Mouse (Mus musculus) brain, embryonic 14.5 days (tissue): ENCODE measurements around the gene Tbxas1. TPM values are rescaled to one million over a fixed set of nuclear protein-coding genes. Genes with fewer than 3 reads are reported as not detected.
A peak's percentile ranks its signal among the peaks of the same experiment; 100 is the strongest.

ENCODE experiments used
- DNase-seq: peaks from one replicate; pipeline ENCODE4 v3.0.0-alpha.2; 2011; ENCODE audit warnings: low read depth
- CTCF ChIP-seq: fragments of 200-500 bp; IDR thresholded peaks from 2 replicates; pipeline ENCODE4 v1.5.1; 2012; ENCODE audit warnings: inconsistent platforms, mild to moderate bottlenecking, moderate library complexity, borderline replicate concordance; ENCODE audit not compliant: insufficient read depth, insufficient read length; ENCODE audit errors: extremely low read depth
- POLR2A ChIP-seq: fragments of 200-500 bp; IDR thresholded peaks from 2 replicates; pipeline ENCODE4 v1.6.1; 2012; ENCODE audit warnings: mild to moderate bottlenecking, inconsistent platforms, borderline replicate concordance; ENCODE audit not compliant: poor library complexity, insufficient read depth, insufficient read length, severe bottlenecking; ENCODE audit errors: extremely low read depth
- polyA plus RNA-seq: library from polyadenylated mRNA; depleted of rRNA; stranded (reverse); fragments of >200 nt; gene quantifications from 2 replicates; pipeline ENCODE4 v1.2.3, GENCODE M21; 2012

The Tbxas1 gene
- polyA plus RNA-seq, 1 experiment: 0.93 TPM

DNA sequence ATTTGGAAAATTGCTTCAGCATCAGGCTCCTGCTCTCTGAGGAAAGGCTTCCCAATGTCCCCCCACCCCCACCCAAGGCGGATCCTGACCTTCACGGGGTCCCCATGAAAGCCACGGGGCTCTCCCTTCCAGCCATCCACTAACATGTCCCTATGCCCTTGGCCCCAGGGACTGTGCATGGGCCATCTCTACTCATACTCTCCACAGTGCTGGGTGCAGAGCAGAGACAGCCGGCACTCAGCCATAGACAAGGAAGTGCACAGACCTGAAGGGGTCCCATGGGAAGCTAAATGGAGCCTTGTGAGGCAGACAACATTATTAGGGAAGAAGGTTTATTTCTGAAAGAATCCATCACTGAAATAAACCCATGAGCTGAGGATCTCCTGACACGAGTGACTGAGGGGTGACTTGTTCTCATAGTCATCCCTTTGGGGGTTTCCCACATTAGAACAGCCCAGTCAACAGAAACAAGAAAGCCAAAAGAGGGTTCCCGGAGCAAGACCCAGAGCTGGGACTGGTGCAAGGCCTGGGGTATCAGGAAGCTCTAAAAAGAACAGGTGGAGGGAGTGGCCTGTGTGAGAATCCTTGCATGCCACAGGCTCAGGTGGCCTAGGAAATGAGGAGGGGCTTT lies 179.8 kb downstream of the Tbxas1 start:
- TF ChIP-seq CTCF (no peak), POLR2A (no peak)
- no peak for DNase-seq

DNA sequence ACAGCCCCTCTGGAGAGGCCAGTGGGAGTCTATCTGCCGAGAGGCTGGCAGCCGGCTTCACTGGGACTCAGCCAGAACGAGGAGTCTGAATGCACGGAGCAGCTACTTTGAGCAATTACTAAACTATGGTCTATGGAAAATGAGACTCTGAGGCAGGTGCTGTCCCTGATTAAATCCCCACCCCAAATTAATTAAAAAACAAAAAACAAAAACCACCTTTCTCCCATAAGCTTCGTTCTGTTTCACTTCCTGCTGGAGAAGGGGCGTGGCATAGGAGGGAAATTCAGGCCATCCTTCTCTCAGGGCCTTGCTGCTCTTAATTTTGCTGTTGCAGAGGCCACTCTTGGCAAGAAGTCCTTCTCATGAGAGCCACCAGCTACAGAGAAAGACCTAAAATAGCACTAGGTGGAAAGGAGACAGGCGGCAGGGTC lies 180.6 kb downstream of the Tbxas1 start:
- peak; percentile 57 for DNase-seq
- TF ChIP-seq CTCF: no peak
- TF ChIP-seq POLR2A: no peak

DNA sequence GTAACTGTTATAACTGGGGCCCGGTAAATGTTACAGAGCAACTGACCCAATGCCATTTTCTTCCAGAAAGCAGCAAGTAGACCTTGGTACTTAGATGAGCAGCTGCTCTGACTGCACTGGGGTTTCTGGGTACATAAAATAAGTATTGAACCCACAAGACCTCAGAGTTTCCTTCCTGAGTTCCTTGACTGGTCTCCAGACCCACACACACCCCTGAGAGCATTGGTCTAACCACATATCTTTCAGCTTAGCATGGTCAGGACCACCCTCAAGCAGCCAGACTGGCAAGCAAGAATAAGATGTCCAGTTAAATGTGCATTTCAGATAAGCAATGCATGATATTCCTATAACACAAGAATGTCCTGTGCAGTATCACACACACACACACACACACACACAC lies 182.0 kb downstream of the Tbxas1 start:
- DNase-seq: no peak
- no peak for TF ChIP-seq CTCF
- no peak for TF ChIP-seq POLR2A

DNA sequence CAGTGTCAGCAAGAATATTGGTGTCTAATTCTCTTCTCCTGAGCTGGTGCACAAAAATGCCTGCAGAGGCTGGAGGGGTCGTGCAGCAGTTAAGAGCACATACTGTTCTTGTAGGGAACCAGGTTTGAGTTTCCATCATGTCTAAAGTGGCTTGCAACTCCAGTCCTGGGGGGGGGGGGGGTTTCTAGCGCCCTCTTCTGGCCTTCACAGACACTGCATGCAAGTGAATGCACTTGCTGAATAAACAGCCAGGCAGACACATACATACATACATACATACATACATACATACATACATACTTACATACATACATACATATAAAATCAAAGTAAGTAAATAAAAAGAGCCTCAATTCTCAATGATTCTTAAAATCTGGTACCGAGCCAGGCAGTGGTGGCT lies 183.2 kb downstream of the Tbxas1 start:
- no peak for DNase-seq

DNA sequence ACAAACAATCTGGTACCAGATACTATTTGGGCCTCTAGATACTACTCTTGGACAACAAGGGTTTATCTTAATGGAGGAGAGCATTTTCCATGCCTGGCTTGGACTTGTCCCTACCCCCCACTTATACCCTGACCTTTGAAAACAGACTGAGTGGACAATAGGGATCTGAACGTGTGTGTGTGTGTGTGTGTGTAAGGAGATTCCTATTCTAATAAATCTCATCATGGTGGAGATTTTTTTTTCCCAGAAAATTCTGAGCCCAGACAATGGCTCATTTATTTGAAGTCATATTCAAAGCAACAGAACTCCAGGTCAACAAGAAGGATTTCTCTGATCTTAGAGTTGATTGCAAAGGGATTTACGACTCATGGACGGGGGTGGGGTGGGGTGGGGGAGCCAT lies 183.7 kb downstream of the Tbxas1 start:
- DNase-seq: no peak
- TF ChIP-seq CTCF: no peak
- TF ChIP-seq POLR2A: no peak

More for the DNA sequence above, 183.2 kb downstream of the Tbxas1 start:
- TF ChIP-seq POLR2A (no peak), CTCF (peak; percentile 42; the same call in 1 of the 2 replicates)

DNA sequence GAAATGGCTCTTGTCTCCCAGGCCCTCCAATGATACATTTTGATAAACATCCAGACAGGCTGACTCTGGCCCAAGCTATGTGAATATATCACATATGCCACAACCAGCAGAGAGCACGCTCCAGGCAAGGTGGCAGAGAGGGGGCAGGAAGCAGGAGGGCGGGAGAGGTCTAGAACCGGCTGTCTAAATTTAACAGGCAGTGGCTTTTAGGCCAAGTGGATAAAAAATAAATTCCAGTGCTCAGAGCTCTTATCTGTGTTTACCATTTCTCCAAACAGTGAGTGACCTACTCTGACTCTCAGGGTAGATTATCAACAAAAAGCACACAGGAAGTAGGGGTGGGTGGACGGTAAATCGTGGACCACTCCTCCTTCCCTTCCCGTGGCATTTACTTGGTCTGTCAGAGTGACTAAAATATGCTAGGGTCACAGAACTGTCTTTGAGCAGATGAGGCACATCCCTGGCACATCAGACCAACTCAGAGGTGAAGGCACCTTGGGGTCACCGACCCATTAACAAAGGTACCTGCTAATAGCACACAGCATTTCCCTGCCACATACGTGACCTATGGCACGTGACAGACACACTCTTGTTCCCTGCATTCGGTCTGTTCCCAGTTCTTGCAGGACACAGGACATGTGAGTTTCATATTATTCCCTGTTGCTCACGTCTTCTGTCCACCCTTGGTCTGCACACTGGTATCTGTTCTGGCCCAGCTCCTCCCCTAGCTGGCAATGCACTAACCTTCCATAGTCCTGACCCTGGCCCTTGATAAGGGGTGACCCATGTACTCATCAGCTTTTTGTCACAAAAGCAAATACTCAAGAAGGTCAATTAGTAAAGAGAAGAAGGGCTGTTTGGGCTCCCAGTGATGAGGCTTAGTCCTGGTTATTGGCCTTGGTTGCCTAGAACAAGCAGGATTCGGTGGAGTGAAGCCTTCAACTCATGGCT lies 184.6 kb downstream of the Tbxas1 start:
- DNase-seq: no peak
- TF ChIP-seq CTCF (no peak), POLR2A (no peak)

DNA sequence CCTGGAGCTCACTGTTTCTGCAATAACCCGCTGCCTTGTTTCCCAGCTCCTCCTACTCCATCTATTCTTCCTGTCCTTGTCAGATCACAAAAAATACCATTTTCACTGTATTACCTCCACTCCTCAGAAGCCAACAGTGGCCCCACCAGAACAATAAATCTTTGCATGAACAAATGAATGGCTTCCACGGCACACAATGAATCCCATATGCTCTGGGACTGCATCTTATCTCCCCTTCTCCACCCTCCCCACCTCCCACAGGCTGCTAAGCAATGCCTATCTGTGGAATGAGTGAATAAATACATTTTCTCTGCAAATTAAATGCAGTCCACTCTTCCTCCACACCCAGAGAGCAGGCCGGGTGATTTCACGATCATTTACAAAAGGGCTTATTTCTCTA lies 186.0 kb downstream of the Tbxas1 start:
- TF ChIP-seq CTCF (no peak), POLR2A (no peak)
- DNase-seq: peak; percentile 44

DNA sequence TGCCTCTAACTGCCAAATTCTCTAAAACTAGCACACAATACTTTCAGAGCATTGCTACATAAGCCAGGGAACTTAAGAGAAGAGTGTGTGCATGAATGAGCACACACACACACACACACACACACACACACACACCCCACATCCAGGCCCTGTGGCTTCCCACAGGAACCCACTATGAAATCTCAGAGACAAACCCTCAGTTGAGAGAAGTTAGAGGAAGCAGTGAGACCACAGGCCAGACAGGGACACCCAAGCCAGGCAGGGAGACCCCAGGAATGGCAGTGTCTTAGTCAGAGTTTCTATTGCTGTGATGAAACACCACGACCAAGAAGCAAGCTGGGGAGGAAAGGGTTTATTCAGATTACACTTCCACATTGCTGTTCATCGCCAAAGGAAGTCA lies 188.3 kb downstream of the Tbxas1 start:
- no peak for DNase-seq
- TF ChIP-seq POLR2A (no peak), CTCF (no peak)

DNA sequence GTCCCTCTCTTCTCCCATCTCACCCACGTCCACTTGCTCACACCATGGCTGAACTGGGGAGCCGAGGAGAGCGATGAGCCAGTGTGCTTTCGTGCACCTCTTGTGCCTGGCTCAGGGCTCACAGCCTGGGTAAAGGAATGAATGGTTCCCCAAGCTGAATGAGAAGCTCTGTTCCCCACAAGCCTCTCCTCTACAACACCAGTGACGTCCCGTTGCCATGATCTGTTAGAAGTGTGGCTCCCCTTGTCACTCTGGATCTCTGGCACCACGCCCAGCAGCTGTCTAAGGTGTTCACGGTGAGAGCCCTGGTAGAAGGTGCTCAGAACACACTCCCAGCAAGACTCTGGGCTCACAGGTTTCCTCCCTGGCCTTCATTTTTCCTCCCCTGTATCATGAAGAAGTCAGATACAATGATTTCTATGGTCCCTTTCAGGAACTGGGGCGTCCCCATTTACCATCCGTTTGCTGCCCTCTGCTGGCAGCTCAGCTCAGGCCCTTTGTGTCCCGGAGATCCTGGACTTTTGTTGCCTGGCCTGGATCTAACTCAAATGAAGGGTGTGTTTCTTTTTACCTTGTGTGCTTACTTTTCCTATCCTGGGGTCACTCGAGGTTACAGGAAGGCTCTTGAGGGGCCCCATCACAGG lies 191.9 kb downstream of the Tbxas1 start:
- TF ChIP-seq CTCF (peak; percentile 98), POLR2A (no peak)
- peak; percentile 92 for DNase-seq

DNA sequence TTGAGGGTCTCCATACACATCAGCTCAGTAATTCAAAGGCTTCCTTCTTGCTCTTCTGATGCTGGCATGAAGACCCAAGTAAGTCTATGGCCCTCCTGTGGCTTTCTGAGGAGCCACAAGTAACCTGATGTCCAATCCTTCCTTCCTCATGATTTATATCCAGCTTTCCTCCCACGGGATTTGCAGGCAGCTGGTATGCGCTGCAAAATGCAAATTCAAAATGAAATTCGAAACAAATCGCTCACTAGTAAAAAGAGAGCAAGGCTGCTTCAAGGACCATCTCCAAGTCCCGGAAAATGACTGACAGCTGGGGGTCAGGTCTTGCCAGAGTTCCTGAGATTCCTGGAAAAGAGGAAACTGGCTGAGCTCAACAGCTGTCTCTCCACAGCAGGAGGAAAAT lies 197.5 kb downstream of the Tbxas1 start:
- no peak for DNase-seq
- TF ChIP-seq CTCF: no peak
- TF ChIP-seq POLR2A: no peak

DNA sequence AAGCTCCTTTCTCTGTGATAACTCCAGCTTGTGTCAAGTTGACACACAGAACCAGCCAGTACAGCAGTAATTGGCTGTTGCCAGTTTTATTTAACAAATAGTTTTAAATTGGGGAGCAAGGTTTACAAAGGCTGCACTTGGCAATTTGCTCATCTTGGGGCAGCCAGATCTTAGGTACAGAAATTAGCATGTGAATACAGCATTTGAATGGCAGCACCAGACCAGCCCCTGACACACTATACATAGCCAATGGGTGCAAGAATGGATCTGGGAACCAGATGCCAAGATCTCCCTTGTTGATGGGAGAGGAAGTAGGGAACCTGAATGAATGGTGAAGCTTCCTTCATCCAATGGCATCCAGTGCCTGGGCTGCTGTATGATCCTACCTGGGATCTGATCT lies 199.0 kb downstream of the Tbxas1 start:
- peak; percentile 90 for DNase-seq
- TF ChIP-seq CTCF (no peak), POLR2A (no peak)

DNA sequence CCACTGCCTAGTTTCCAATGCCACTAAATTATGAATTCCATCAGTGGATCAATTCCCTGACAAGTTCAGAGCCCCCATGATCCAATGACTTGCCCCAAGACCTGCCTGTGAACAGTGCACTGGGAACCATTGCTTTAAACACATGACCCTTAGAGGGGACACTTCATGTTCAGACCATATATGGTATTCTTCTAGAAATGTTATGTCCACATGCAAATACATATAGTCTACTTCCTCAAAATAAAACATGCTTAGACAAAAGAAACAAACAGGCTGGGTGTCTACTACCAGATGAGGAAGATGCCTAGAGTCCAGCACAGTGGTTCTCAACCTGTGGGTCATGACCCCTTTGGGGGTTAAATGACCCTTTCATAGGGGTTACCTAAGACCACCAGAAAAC lies 201.3 kb downstream of the Tbxas1 start:
- TF ChIP-seq CTCF (no peak), POLR2A (no peak)
- no peak for DNase-seq

DNA sequence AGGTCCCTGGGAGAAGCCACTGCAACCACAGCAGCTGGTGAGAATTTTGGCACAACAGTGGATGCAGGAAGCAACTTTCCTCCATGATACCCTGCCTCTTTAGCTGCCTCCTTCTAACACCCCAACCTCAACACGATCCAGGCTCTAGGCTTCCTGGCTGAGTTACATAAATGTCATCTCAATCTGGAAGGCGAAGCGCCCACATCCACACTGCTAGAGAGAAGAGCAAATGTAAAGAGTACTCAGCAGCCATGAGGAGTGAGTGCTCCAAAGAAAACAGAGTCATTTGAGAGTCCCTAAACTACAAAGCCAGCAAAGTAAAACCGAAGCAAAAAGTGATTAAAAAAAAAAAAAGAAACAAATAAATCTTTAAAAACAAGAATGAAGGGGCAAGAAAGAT lies 229.4 kb downstream of the Tbxas1 start:
- no peak for DNase-seq
- TF ChIP-seq POLR2A (no peak), CTCF (no peak)
